Mouse (Mus musculus) heart, postnatal 0 days (tissue): ENCODE measurements around the gene Zfp626. TPM values are rescaled to one million over a fixed set of nuclear protein-coding genes. Genes with fewer than 3 reads are reported as not detected.

Experiments
- polyA plus RNA-seq: library from polyadenylated mRNA; unstranded; fragments of >200 nt; fragmentation: Nextera tagmentation; extraction: Ambion mirVana; gene quantifications from 2 replicates; pipeline ENCODE4 v1.2.1, GENCODE M21; 2015
- total RNA-seq: library from RNA; depleted of rRNA; stranded (reverse); fragments of >200 nt; gene quantifications from 2 replicates; pipeline ENCODE4 v1.2.3, GENCODE M21; 2014; ENCODE audit warnings: low replicate concordance; rRNA removed

Zfp626 gene
- total and polyA plus RNA-seq, 2 experiments from 2014 or later = 1.0 to 2.6 TPM

Other genes with a start within 250 kb of the Zfp626 start
- 129 and 138 TPM in 2 replicates for gene Akt2, start 215.6 kb upstream of the Zfp626 start, total RNA-seq
- 74.0 and 80.5 TPM in 2 replicates for gene Akt2, start 215.6 kb upstream of the Zfp626 start, polyA plus RNA-seq
- gene Ttc9b, start 153.3 kb upstream of the Zfp626 start, total RNA-seq = not detected in 2 replicates
- not detected in 2 replicates for gene Ttc9b, start 153.3 kb upstream of the Zfp626 start, polyA plus RNA-seq
- 18.4 and 23.2 TPM in 2 replicates for gene Map3k10, start 132.6 kb upstream of the Zfp626 start, total RNA-seq
- gene Map3k10, start 132.6 kb upstream of the Zfp626 start, polyA plus RNA-seq = 2.5 and 3.0 TPM in 2 replicates
- gene Zfp607b, start 117.9 kb upstream of the Zfp626 start, total RNA-seq = 1.4 and 2.5 TPM in 2 replicates
- gene Zfp607b, start 117.9 kb upstream of the Zfp626 start, polyA plus RNA-seq = 2.1 and 2.4 TPM in 2 replicates
- 3.8 and 4.1 TPM in 2 replicates for gene Zfp60, start 75.8 kb upstream of the Zfp626 start, total RNA-seq
- 11.0 and 11.1 TPM in 2 replicates for gene Zfp60, start 75.8 kb upstream of the Zfp626 start, polyA plus RNA-seq
- gene Zfp59, start 31.4 kb downstream of the Zfp626 start, total RNA-seq = 3.1 and 5.5 TPM in 2 replicates
- 3.5 and 3.6 TPM in 2 replicates for gene Zfp59, start 31.4 kb downstream of the Zfp626 start, polyA plus RNA-seq
- gene Zfp607a, start 50.3 kb downstream of the Zfp626 start, total RNA-seq = 3.9 and 4.5 TPM in 2 replicates
- 2.3 and 2.4 TPM in 2 replicates for gene Zfp607a, start 50.3 kb downstream of the Zfp626 start, polyA plus RNA-seq
- 1.8 TPM in 2 replicates for gene Zfp974, start 122.3 kb downstream of the Zfp626 start, total RNA-seq
- 4.9 and 5.4 TPM in 2 replicates for gene Zfp974, start 122.3 kb downstream of the Zfp626 start, polyA plus RNA-seq
- 6.2 and 7.2 TPM in 2 replicates for gene Zfp780b, start 172.0 kb downstream of the Zfp626 start, total RNA-seq
- gene Zfp780b, start 172.0 kb downstream of the Zfp626 start, polyA plus RNA-seq = 7.9 and 8.5 TPM in 2 replicates
- gene Zfp850, start 206.9 kb downstream of the Zfp626 start, total RNA-seq = 0.15 and 1.7 TPM in 2 replicates
- 0.75 and 0.87 TPM in 2 replicates for gene Zfp850, start 206.9 kb downstream of the Zfp626 start, polyA plus RNA-seq
- 146 and 199 TPM in 2 replicates for gene Psmc4, start 242.9 kb downstream of the Zfp626 start, total RNA-seq
- gene Psmc4, start 242.9 kb downstream of the Zfp626 start, polyA plus RNA-seq = 203 and 207 TPM in 2 replicates